Mouse (Mus musculus) stomach, embryonic 16.5 days (tissue): ENCODE results near the gene Olfr693. TPM values are rescaled to one million over a fixed set of nuclear protein-coding genes. Genes with fewer than 3 reads are reported as not detected.
"Not testable (repeated sequence)": the region's sequence is repeated elsewhere in the genome, so short reads cannot be mapped to it uniquely, and the experiment has no call there.

ENCODE experiments used
- ATAC-seq: fragments of 200-750 bp; cut with Nextera tagmentation; 2 replicates; pipeline ENCODE4 v1.8.0; 2017; ENCODE audit warnings: moderate number of reproducible peaks, moderate TSS enrichment; ENCODE audit not compliant: insufficient read depth, low FRiP score
- H3K27ac ChIP-seq: fragments of 300-500 bp; sonication (generic); 2 replicates; pipeline ENCODE4 v1.5.1; 2014; ENCODE audit warnings: low read length
- H3K27me3 ChIP-seq: fragments of 300-500 bp; sonication (generic); 2 replicates; pipeline ENCODE4 v1.6.1; 2014; ENCODE audit warnings: low read length, control low read depth, mixed read lengths; ENCODE audit not compliant: control insufficient read depth, insufficient read depth
- H3K36me3 ChIP-seq: fragments of 300-500 bp; sonication (generic); 2 replicates; pipeline ENCODE4 v1.6.1; 2014; ENCODE audit warnings: low read length; ENCODE audit not compliant: control insufficient read depth, insufficient read depth
- H3K4me1 ChIP-seq: fragments of 300-500 bp; sonication (generic); 2 replicates; pipeline ENCODE4 v1.6.1; 2014; ENCODE audit warnings: low read length, control low read depth, mixed read lengths; ENCODE audit not compliant: control insufficient read depth, insufficient read depth
- H3K4me2 ChIP-seq: fragments of 300-500 bp; sonication (generic); 2 replicates; pipeline ENCODE4 v1.6.1; 2014; ENCODE audit warnings: low read depth, low read length, mixed read lengths
- H3K4me3 ChIP-seq: fragments of 300-500 bp; sonication (generic); replicated peaks from 2 replicates; pipeline ENCODE4 v1.5.1; 2014; ENCODE audit warnings: mild to moderate bottlenecking, low read length
- H3K9ac ChIP-seq: fragments of 300-500 bp; sonication (generic); 2 replicates; pipeline ENCODE4 v1.6.1; 2014; ENCODE audit warnings: low read length
- H3K9me3 ChIP-seq: fragments of 300-500 bp; sonication (generic); replicated peaks from 2 replicates; pipeline ENCODE4 v1.6.1; 2016; ENCODE audit warnings: low read length, control low read depth; ENCODE audit not compliant: control insufficient read depth
- WGBS: fragments of 180-500 bp; shearing (Covaris S2); extraction: QIAGEN DNeasy Blood & Tissue Kit; methylation state at CpG from one replicate; pipeline ENCODE4 v1.1.7; 2014; 5-methylcytosine and 5-hydroxymethylcytosine counted together
- polyA plus RNA-seq: library from polyadenylated mRNA; unstranded; fragments of >200 nt; fragmentation: Nextera tagmentation; extraction: Ambion mirVana; gene quantifications from 2 replicates; pipeline ENCODE4 v1.2.1, GENCODE M21; 2015

The Olfr693 gene
- not detected in 2 replicates for polyA plus RNA-seq

DNA sequence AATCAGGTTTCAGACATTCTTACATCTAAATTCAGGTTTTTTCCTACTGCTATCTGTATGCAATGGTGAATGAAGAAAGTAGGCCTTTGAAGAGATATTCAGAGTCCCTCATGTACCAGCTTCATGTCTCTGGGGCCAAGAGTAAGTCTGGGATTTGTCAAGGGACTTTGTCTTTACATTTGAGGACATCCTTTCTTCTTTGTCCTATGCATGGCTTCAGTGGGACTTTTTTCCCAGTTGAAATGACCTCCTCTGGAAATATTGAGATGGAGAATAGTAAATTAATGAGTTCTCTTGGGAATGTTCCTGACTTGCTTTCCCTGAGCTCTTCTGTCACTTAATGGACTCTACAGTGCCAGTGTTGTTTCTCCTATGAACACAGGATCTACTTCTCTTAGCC lies at the start of gene Olfr693:
Gene Olfr693 (minus strand): TSS at position 101 of the 400 bp plus-strand sequence.
- no peak within 1 kb of the TSS for H3K9ac ChIP-seq

GRCm38 (mm10) chr7:106725654-106726053 lies 45.3 kb upstream of the Olfr693 start:
- not testable (repeated sequence) for H3K4me1 ChIP-seq, H3K36me3 ChIP-seq, H3K9me3 ChIP-seq, H3K4me2 ChIP-seq, H3K27me3 ChIP-seq, H3K9ac ChIP-seq, ATAC-seq, H3K27ac ChIP-seq, H3K4me3 ChIP-seq
- WGBS = 80% methylated on average over 2 of the region's 2 CpGs

More for the DNA sequence above, at the start of gene Olfr693:
- Histone ChIP-seq H3K4me1 (no peaks in the 10 kb centered on the region), H3K4me2 (no peak within 1 kb of the TSS), H3K36me3 (no peaks in the 10 kb centered on the region), H3K27ac (no peak within 1 kb of the TSS), H3K4me3 (no peak within 1 kb of the TSS), H3K9me3 (no peaks in the 10 kb centered on the region), H3K27me3 (no peaks in the 10 kb centered on the region)
- no peak for ATAC-seq

DNA sequence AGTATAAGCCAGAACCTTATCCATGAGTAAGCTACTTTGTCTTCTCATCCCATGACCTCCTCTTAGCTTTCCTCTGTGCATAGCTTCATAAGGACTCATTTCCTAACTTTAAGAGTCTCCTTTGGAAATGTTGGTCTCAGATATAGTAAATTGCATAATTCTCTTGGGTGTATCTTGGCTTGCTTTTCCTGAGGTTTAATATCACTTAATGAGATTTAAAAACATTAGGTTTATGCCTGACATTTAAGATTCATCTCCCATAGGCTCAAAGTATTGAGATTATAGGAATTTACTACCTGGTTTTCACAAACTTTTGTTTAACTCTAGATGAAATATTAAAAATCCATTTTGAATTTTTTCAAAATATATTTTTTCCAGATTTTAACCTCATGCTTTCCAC lies 35.9 kb upstream of the Olfr693 start, which contains the start of gene Olfr695:
Gene Olfr695 (minus strand): TSS at position 101 of the 400 bp plus-strand sequence.
- no peaks in the 10 kb centered on the region for H3K9me3 ChIP-seq
- no peaks in the 10 kb centered on the region for H3K36me3 ChIP-seq
- no peak within 1 kb of the TSS for H3K27ac ChIP-seq
- no peaks in the 10 kb centered on the region for H3K27me3 ChIP-seq
- no peak for ATAC-seq
- H3K4me3 ChIP-seq = no peak within 1 kb of the TSS
- no peak within 1 kb of the TSS for H3K9ac ChIP-seq
- no peaks in the 10 kb centered on the region for H3K4me1 ChIP-seq
- no peak within 1 kb of the TSS for H3K4me2 ChIP-seq

DNA sequence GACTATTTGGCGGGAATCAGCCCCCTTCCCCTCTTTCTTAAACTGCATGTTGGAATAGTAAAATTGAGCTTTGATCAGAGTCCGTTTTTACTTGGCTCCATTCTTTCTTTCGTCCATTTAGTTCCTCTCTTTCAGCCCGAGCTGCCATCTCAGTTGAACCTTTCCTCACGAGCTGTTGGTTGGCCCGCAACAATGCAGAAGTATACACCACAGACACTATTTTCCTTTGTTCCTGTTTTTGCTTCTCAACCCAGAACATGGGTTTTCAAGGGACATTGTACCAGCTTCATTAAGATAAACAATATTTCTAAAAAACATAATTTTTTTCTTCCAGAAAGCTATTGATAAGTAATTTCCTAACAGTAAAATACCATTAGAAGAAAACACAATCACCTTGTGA lies 31.1 kb upstream of the Olfr693 start:
- H3K9ac ChIP-seq = no peak overlapping the region
- no peak overlapping the region for H3K4me3 ChIP-seq
- H3K27ac ChIP-seq = no peak overlapping the region
- H3K27me3 ChIP-seq = no peaks in the 10 kb centered on the region
- no peaks in the 10 kb centered on the region for H3K4me1 ChIP-seq
- no peaks in the 10 kb centered on the region for H3K9me3 ChIP-seq
- H3K36me3 ChIP-seq = no peaks in the 10 kb centered on the region
- no peak for ATAC-seq
- 86% methylated on average over 6 of the region's 6 CpGs for WGBS
- H3K4me2 ChIP-seq = no peak overlapping the region

DNA sequence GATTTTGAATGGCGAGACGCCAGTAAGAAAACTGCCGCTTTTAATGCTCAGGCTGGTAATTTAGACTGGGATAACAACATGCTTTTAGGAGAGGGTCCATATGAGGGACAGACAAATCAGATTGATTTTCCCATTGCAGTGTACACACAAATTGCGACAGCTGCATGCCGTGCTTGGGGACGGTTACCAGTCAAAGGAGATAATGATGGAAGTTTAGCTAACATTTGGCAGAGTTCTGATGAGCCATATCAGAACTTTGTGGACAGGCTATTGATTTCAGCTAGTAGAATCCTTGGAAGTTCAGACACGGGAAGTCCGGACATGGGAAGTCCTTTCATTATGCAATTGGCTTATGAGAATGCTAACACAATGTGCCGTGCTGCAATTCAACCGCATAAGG lies 27.3 kb upstream of the Olfr693 start:
- H3K36me3 ChIP-seq, H3K27ac ChIP-seq, H3K9me3 ChIP-seq, H3K4me1 ChIP-seq, H3K4me3 ChIP-seq, ATAC-seq, H3K9ac ChIP-seq, H3K27me3 ChIP-seq, H3K4me2 ChIP-seq: not testable (repeated sequence)
- 90% methylated on average over 10 of the region's 10 CpGs for WGBS

DNA sequence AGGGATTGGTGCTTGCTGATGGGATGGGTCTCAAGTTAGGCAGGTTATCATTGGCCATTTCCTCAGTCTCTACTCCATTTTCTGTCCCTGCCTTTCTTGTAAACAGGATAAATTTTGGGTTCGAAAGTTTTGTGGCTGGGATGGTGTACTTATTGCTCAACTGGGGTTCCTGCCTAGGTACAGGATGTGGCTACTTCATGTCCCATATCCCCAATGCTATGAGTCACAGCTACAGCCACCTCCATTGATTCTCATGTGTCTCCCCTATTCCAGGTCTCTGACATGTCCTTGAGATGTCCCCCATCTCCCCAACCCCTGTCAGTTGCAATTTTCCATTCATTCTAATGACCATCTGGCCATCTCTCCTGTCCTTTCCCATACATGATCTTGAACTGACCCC lies 16.5 kb upstream of the Olfr693 start:
- no peaks in the 10 kb centered on the region for H3K27me3 ChIP-seq
- no peak for ATAC-seq
- H3K27ac ChIP-seq = no peak overlapping the region
- no peaks in the 10 kb centered on the region for H3K9me3 ChIP-seq
- 79% methylated on average over 1 of the region's 1 CpGs for WGBS
- no peak overlapping the region for H3K4me2 ChIP-seq
- H3K4me1 ChIP-seq = no peaks in the 10 kb centered on the region
- no peaks in the 10 kb centered on the region for H3K36me3 ChIP-seq
- no peak overlapping the region for H3K9ac ChIP-seq
- H3K4me3 ChIP-seq = no peak overlapping the region

GRCm38 (mm10) chr7:106692976-106693375 lies 12.6 kb upstream of the Olfr693 start:
- ATAC-seq = no peak
- Histone ChIP-seq H3K4me3 (no peak overlapping the region), H3K27ac (no peak overlapping the region), H3K9me3 (no peaks in the 10 kb centered on the region), H3K9ac (no peak overlapping the region), H3K4me1 (no peaks in the 10 kb centered on the region), H3K27me3 (no peaks in the 10 kb centered on the region), H3K4me2 (no peak overlapping the region), H3K36me3 (no peaks in the 10 kb centered on the region)
- WGBS = 80% methylated on average over 3 of the region's 3 CpGs

DNA sequence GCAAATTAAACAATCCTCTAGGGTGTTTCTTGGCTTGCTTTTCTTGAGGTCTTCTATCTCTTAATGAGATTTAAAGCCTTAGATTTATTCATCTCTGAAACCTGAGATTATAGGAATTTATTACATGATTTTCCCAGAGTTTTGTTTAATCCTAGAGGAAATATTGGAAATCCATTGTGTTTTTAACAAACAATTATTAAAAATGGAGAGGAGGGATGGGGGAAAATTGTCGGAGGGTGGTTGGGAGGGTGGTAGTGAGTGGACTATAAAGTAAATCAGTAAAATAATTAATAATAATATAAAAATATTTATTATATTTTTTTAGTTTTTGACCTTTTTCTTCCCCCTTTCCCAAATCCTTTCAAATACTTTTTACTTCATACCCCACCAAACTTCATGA lies 11.3 kb upstream of the Olfr693 start, which contains the start of gene Olfr694:
Gene Olfr694 (minus strand): TSS at position 101 of the 400 bp plus-strand sequence.
- H3K9me3 ChIP-seq = no peaks in the 10 kb centered on the region
- H3K36me3 ChIP-seq = no peaks in the 10 kb centered on the region
- no peak for ATAC-seq
- H3K27me3 ChIP-seq = no peaks in the 10 kb centered on the region
- no peak within 1 kb of the TSS for H3K4me3 ChIP-seq
- no peak within 1 kb of the TSS for H3K4me2 ChIP-seq
- no peak within 1 kb of the TSS for H3K9ac ChIP-seq
- no peak within 1 kb of the TSS for H3K27ac ChIP-seq
- WGBS = 86% methylated on average over 1 of the region's 1 CpGs
- no peaks in the 10 kb centered on the region for H3K4me1 ChIP-seq

DNA sequence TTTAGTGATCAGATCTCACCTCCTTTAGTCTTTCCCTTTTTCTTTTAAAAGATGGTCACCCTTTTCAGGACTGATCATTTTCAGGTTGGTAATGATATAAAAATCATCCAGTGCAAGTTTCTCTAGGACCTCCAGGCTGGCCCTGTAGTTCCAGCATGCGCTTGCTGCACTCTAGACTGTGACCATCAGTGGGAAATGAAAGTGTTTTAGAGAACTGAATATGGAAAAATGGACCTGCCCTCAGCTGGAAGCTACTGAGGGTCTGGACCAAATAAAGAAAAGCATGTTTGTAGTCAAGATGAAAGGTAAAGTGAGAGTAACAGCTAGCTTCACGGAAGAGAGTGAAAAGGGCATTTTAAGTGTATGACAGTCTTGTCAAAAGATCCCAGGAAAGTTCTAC lies 5.0 kb upstream of the Olfr693 start:
- Histone ChIP-seq H3K4me2 (no peak overlapping the region), H3K9ac (no peak overlapping the region), H3K9me3 (no peaks in the 10 kb centered on the region), H3K27ac (no peak overlapping the region), H3K27me3 (no peaks in the 10 kb centered on the region), H3K4me3 (no peak overlapping the region), H3K36me3 (no peaks in the 10 kb centered on the region), H3K4me1 (no peaks in the 10 kb centered on the region)
- no peak for ATAC-seq
- WGBS = 77% methylated on average over 2 of the region's 2 CpGs

GRCm38 (mm10) chr7:106652344-106652652 lies 28.1 kb downstream of the Olfr693 start:
- Histone ChIP-seq H3K4me2 (no peak overlapping the region), H3K36me3 (no peaks in the 10 kb centered on the region), H3K27me3 (no peaks in the 10 kb centered on the region), H3K9ac (no peak overlapping the region), H3K9me3 (no peaks in the 10 kb centered on the region), H3K4me1 (no peaks in the 10 kb centered on the region), H3K4me3 (no peak overlapping the region), H3K27ac (no peak overlapping the region)
- no peak for ATAC-seq
